Mouse (Mus musculus): ENCODE measurements at regions not wholly inside any gene's neighbourhood (a gene's known extent, or its start where the extent isn't known, plus 50 kb on each side); places are given as distances from the start of the nearest gene placed in this dataset.

GRCm38 (mm10) chr19:32943594-32944230 is 186.4 kb downstream of the Pten start:
- TF ChIP-seq CTCF (IDR thresholded peaks at IDR 0.05; ENCODE audit: low read depth) (no peak), EP300 (IDR thresholded peaks at IDR 0.05; ENCODE audit: low read depth) (no peak)

Measured in liver, embryonic 14.5 days (tissue).